Mouse (Mus musculus): ENCODE measurements around the gene Sppl2c.
"Not testable (repeated sequence)": the region's sequence is repeated elsewhere in the genome, so short reads cannot be mapped to it uniquely, and the experiment has no call there.

The Sppl2c gene

DNA sequence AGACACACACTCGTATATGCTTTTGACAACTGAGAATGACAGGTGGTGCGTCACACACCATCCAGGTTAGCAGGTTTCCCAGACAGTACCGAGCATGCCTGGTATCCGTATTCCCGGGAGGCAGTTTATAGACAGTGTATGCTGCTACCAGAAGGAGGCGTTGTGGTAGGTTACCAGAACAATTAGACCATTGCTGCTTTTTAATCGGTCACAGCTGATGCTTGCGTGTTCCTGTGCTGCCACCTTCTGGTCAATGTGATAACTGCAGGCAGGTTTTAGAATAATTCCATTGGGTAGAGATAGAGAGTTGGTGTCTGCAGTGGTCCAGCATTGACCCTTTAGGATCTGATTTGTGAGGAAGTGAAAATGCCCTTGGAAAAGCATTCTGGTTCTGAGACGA lies 9.7 kb downstream of the Sppl2c start:
- DNase-seq (ENCODE audit: low spot score), result peak; percentile 35

DNA sequence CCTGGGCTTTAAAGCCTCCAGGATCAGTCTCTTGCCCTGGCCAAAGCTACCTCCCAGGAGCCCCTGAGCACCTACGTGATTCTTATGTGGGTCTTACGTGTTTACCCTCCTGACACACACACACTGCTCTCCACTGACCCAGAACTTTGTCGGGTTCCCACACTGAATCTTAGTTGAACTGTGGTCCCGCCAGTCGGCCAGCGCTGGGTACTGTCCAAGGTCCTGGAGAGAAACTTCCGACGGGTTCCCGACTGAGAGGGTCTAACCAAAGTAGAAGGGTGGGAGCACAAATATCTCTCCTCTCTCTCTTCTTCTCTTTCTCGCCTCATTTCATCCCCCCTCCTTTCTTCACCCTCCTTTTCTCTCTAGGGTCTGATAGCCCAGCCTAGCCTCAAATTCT lies 11.7 kb downstream of the Sppl2c start:
- DNase-seq (ENCODE audit: low spot score), result peak; percentile 49

GRCm38 (mm10) chr11:104203271-104203670 lies 17.1 kb downstream of the Sppl2c start:
- DNase-seq (ENCODE audit: low spot score), result no peak

DNA sequence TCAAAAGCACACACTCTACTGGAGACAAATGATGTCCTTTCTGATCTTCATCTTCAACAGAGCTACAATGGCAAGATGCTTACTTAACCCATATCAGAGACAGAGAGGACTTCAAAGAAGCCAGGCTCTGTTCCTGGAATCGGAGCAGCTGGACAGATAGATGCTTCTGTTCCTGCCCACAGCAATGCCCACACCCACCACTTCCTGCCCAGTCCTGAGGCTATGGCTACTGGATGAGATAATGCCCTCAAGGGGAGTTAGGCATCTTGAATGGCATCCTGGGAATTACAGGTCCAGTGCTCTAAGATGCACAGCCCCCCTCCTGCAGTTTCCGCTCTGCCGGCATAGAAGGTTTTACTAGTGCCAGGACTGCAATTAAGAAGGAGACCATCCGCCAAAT lies 20.4 kb downstream of the Sppl2c start:
- DNase-seq (ENCODE audit: low spot score), result no peak

DNA sequence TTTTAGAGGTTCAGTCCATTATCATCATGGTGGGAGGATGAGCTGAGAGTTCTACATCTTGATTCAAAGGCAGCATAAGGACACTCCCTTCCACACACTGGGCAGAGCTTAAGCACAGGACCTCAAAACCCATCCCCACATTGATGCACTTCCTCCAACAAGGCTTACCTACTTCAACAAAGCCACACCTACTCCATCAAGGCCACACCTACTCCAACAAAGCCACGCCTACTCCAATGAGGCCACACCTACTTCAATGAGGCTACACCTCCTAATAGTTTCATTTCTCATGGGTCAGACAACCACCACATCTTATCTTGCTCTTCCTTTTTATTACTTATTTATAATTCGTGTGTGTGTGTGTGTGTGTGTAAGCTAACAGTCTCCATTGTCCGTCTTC lies 22.9 kb downstream of the Sppl2c start:
- DNase-seq (ENCODE audit: low spot score), result no peak

- no peak for DNase-seq (ENCODE audit: low spot score)
These were observed 25.1 kb downstream of the Sppl2c start for GRCm38 (mm10) chr11:104211251-104211650.

DNA sequence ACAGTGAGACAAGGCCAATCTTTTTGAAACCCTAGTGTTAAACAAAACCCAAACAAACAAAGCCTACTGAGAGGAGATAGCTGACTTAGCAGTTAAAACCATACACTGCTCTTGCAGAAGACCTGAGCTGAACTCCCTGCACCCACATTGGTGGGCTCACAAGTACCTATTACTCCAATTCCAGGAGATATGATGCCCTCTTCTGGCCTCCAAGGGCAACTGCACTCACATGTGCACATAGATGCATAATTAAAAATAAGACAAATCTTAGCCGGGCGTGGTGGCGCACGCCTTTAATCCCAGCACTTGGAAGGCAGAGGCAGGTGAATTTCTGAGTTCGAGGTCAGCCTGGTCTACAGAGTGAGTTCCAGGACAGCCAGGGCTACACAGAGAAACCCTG lies 28.0 kb downstream of the Sppl2c start:
- not testable (repeated sequence) for DNase-seq (ENCODE audit: low spot score)

- DNase-seq (ENCODE audit: low spot score), result no peak
These were observed 31.9 kb downstream of the Sppl2c start for GRCm38 (mm10) chr11:104218075-104218474.

DNA sequence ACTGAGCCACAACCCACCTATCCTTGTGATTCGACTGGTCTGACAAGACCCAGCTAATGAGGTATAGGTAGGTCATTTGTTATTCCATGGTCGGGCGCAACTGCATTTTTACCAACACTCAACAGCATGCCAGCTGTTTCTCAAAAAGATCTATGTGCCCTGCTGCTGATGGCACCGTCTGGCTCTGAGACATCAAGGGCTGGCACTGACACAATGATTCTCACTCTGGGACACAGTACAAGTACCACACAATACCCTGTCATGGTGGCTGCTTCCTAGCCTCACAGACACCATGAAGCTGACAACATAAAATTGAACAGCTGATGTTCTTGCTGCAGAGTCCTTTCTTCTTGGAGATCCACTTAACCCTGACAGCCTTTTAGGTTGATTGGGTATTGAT lies 34.2 kb downstream of the Sppl2c start:
- no peak for DNase-seq (ENCODE audit: low spot score)

- no peak for DNase-seq (ENCODE audit: low spot score)
These were observed 35.6 kb downstream of the Sppl2c start for GRCm38 (mm10) chr11:104221751-104222150.

- no peak for DNase-seq (ENCODE audit: low spot score)
These were observed 37.2 kb downstream of the Sppl2c start for GRCm38 (mm10) chr11:104223301-104223700.

DNA sequence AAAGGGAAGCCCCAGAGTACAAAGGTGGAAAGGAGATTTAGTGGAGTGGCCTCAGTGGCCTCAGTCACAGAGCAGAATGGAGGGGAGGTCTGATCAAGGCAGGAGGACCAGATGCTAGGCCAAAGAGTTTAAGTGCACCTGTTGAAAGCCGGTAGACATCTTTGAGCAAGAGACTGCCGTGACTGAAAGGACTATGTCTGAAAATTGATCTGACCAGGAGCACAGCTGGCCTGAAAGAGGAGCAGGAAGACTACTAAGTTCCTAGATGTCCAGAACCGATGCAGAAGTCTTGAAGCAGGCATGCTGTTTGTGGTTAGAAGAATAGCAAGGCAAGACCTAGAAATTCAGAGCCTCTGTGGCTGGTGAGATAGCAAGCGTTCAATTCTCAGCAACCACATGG lies 43.3 kb downstream of the Sppl2c start:
- DNase-seq (ENCODE audit: low spot score), result no peak

- no peak for DNase-seq (ENCODE audit: low spot score)
These were observed 44.1 kb downstream of the Sppl2c start for GRCm38 (mm10) chr11:104230066-104230778.

- DNase-seq (ENCODE audit: low spot score), result peak; percentile 89
These were observed 45.1 kb downstream of the Sppl2c start, which contains the start of gene Mapt for GRCm38 (mm10) chr11:104231041-104231911. Gene Mapt, plus strand, starts transcription at chr11:104231390.

- peak; percentile 26 for DNase-seq (ENCODE audit: low spot score)
These were observed 46.3 kb downstream of the Sppl2c start for GRCm38 (mm10) chr11:104232141-104233061.

DNA sequence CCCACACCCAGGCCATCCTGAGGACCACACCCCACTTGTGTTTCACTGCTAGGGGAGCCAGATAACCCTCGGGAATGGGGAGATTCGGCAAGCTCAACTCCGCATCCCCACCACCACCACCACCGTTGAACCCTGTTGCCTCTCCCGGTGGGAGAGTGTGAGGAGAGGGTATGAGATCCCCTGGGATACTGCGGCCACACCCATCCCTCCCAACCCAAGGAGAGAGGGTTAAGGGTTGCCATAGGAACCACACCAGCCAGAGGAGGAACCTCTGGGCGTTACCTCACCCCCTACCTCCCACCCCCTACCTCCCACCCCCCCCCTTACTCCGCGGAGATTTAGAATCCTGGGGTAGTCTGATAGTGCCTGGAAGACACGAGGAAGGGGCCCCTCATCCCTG lies 47.0 kb downstream of the Sppl2c start:
- DNase-seq (ENCODE audit: low spot score), result no peak

DNA sequence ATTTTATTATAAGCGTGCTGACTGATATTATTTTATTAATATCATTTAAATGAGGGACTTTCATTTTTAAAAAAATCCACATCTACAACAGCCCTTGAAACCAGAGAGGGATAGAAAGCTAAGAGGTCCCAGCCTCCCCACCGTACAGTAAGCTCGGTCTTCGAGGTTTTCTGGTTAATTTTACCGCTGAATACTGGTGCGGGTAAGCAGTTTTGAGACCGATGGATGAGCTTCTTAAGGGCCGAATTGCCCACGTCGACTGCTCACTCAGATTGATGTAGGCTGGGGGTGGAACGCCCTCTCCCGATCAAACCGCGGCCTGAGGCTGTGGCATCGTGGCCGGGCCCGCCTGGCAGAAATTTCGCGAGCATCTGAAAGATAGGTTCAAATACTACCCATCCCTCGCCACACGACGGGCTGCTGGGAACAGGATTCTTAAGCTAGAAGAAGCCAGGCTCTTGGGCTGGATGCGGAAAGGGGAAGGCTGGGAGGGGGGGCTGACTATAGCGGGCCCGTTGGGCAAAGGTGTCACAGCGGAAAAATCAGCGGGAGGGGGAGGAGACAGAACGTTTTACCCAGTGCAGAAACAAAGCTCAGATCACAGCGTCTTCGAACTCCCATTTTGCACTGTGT lies 47.6 kb downstream of the Sppl2c start:
- no peak for DNase-seq (ENCODE audit: low spot score)

DNA sequence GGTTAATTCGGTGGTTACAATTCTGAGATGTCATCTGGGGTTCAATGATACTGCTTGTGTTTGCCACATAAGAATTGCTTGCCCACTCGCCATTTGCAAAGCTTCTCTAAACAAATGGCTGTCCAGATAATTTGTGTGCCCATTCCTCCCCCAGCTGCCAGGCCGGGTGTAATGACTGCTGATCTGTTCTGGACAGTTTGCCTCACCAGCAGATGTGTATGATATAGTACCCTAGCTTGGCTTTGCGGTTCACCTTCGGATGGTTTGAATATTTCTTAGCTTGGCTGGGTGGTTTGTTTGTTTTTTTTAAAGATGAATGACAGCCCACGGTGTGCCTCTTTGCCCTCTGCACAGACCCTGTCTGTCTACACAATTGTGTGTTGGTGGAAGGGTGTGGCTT lies 48.6 kb downstream of the Sppl2c start:
- no peak for DNase-seq (ENCODE audit: low spot score)

DNA sequence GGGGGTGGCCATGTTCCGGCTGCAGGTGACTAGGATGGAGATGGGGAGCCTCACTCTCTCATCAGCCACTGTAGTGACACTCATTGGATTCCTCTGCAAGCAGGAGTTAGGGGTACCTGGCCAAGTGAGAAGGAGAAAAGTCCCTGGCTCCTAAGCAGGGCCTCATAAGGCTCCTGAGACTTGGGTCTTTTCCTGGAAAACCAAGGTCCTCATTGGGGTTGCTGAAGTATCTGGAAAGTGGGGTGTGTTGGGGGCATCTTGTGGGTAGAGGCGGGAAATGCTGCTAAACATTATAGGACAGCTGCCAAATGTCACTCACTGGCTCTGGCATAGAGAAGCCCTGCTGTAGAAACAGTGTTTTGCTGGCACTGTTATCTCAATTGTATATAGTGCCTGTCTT lies 49.8 kb downstream of the Sppl2c start:
- no peak for DNase-seq (ENCODE audit: low spot score)

GRCm38 (mm10) chr11:104237226-104237625 lies 51.1 kb downstream of the Sppl2c start:
- DNase-seq (ENCODE audit: low spot score), result peak; percentile 10

- no peak for DNase-seq (ENCODE audit: low spot score)
These were observed 52.0 kb downstream of the Sppl2c start for GRCm38 (mm10) chr11:104237958-104238747.

Data from ovary, postnatal 36 days (tissue).